Mouse (Mus musculus): ENCODE measurements around the gene Fchsd2. TPM values are rescaled to one million over a fixed set of nuclear protein-coding genes. Genes with fewer than 3 reads are reported as not detected.

Fchsd2 gene
- polyA plus RNA-seq, 1 experiment from 2014 or later, result 28.5 TPM

- ATAC-seq (ENCODE audit: insufficient read depth, low FRiP score, low TSS enrichment) (no peak), DNase-seq (ENCODE audit: low spot score) (no peak)
- no peak overlapping the region for H3K9ac ChIP-seq (ENCODE audit: low read length)
- H3K36me3 ChIP-seq (ENCODE audit: control insufficient read depth, insufficient read depth, low read length), result no peaks in the 10 kb centered on the region
- H3K9me3 ChIP-seq (ENCODE audit: control insufficient read depth, low read length), result no peaks in the 10 kb centered on the region
- H3K4me3 ChIP-seq (ENCODE audit: low read depth, low read length), result no peak overlapping the region
- no peak overlapping the region for H3K27ac ChIP-seq (ENCODE audit: low read depth, low read length)
- peaks cover 4% of the 10 kb centered on the region; the same call in 1 of the 2 replicates for H3K4me1 ChIP-seq (ENCODE audit: control insufficient read depth, insufficient read depth, low read length)
- 93% methylated on average over 1 of the region's 1 CpGs for WGBS
- H3K27me3 ChIP-seq (ENCODE audit: control insufficient read depth, insufficient read depth, low read length), result peaks cover 12% of the 10 kb centered on the region; the same call in 1 of the 2 replicates
- no peak overlapping the region for H3K4me2 ChIP-seq (ENCODE audit: low read depth)
Measured at GRCm38 (mm10) chr7:101319796-101320195, 227.1 kb downstream of the Fchsd2 start.

GRCm38 (mm10) chr7:101320399-101321217 lies 227.9 kb downstream of the Fchsd2 start:
- Histone ChIP-seq H3K27me3 (ENCODE audit: control insufficient read depth, insufficient read depth, low read length) (peaks cover 12% of the 10 kb centered on the region; the same call in 1 of the 2 replicates), H3K9me3 (ENCODE audit: control insufficient read depth, low read length) (no peaks in the 10 kb centered on the region), H3K4me1 (ENCODE audit: control insufficient read depth, insufficient read depth, low read length) (peaks cover 4% of the 10 kb centered on the region; the same call in 1 of the 2 replicates), H3K4me3 (ENCODE audit: low read depth, low read length) (peak overlapping the region; percentile 83), H3K27ac (ENCODE audit: low read depth, low read length) (no peak overlapping the region), H3K4me2 (ENCODE audit: low read depth) (peak overlapping the region; percentile 98), H3K36me3 (ENCODE audit: control insufficient read depth, insufficient read depth, low read length) (no peaks in the 10 kb centered on the region), H3K9ac (ENCODE audit: low read length) (peak overlapping the region; percentile 68)
- ATAC-seq (ENCODE audit: insufficient read depth, low FRiP score, low TSS enrichment) (peak; percentile 78), DNase-seq (ENCODE audit: low spot score) (peak; percentile 59)
- WGBS, result 7% methylated on average over 24 of the region's 37 CpGs

GRCm38 (mm10) chr7:101321218-101321827 lies 228.7 kb downstream of the Fchsd2 start:
- ATAC-seq (ENCODE audit: insufficient read depth, low FRiP score, low TSS enrichment) (peak; percentile 73), DNase-seq (ENCODE audit: low spot score) (peak; percentile 59)
- no peaks in the 10 kb centered on the region for H3K36me3 ChIP-seq (ENCODE audit: control insufficient read depth, insufficient read depth, low read length)
- H3K4me1 ChIP-seq (ENCODE audit: control insufficient read depth, insufficient read depth, low read length), result peaks cover 4% of the 10 kb centered on the region; the same call in 1 of the 2 replicates
- H3K4me2 ChIP-seq (ENCODE audit: low read depth), result peak overlapping the region; percentile 98
- no peak overlapping the region for H3K27ac ChIP-seq (ENCODE audit: low read depth, low read length)
- H3K4me3 ChIP-seq (ENCODE audit: low read depth, low read length), result peak overlapping the region; percentile 83
- H3K9me3 ChIP-seq (ENCODE audit: control insufficient read depth, low read length), result no peaks in the 10 kb centered on the region
- WGBS, result under 1% methylated on average over 43 of the region's 61 CpGs
- peak overlapping the region; percentile 68 for H3K9ac ChIP-seq (ENCODE audit: low read length)
- peaks cover 12% of the 10 kb centered on the region; the same call in 1 of the 2 replicates for H3K27me3 ChIP-seq (ENCODE audit: control insufficient read depth, insufficient read depth, low read length)

- DNase-seq (ENCODE audit: low spot score), result no peak
- WGBS, result 60% methylated on average over 3 of the region's 4 CpGs
- Histone ChIP-seq H3K4me3 (ENCODE audit: low read depth, low read length) (no peak overlapping the region), H3K9ac (ENCODE audit: low read length) (no peak overlapping the region), H3K4me1 (ENCODE audit: control insufficient read depth, insufficient read depth, low read length) (peaks cover 4% of the 10 kb centered on the region; the same call in 1 of the 2 replicates), H3K4me2 (ENCODE audit: low read depth) (no peak overlapping the region), H3K27me3 (ENCODE audit: control insufficient read depth, insufficient read depth, low read length) (peaks cover 12% of the 10 kb centered on the region; the same call in 1 of the 2 replicates), H3K27ac (ENCODE audit: low read depth, low read length) (no peak overlapping the region), H3K9me3 (ENCODE audit: control insufficient read depth, low read length) (no peaks in the 10 kb centered on the region), H3K36me3 (ENCODE audit: control insufficient read depth, insufficient read depth, low read length) (no peaks in the 10 kb centered on the region)
- no peak for ATAC-seq (ENCODE audit: insufficient read depth, low FRiP score, low TSS enrichment)
Measured at GRCm38 (mm10) chr7:101323141-101323594, 230.5 kb downstream of the Fchsd2 start.

GRCm38 (mm10) chr7:101324142-101324962 lies 231.7 kb downstream of the Fchsd2 start:
- Histone ChIP-seq H3K4me2 (ENCODE audit: low read depth) (no peak overlapping the region), H3K4me3 (ENCODE audit: low read depth, low read length) (no peak overlapping the region), H3K4me1 (ENCODE audit: control insufficient read depth, insufficient read depth, low read length) (peaks cover 4% of the 10 kb centered on the region; the same call in 1 of the 2 replicates), H3K27me3 (ENCODE audit: control insufficient read depth, insufficient read depth, low read length) (peaks cover 12% of the 10 kb centered on the region; the same call in 1 of the 2 replicates), H3K27ac (ENCODE audit: low read depth, low read length) (no peak overlapping the region), H3K9me3 (ENCODE audit: control insufficient read depth, low read length) (no peaks in the 10 kb centered on the region), H3K9ac (ENCODE audit: low read length) (no peak overlapping the region), H3K36me3 (ENCODE audit: control insufficient read depth, insufficient read depth, low read length) (no peaks in the 10 kb centered on the region)
- ATAC-seq (ENCODE audit: insufficient read depth, low FRiP score, low TSS enrichment) (no peak), DNase-seq (ENCODE audit: low spot score) (no peak)
- 66% methylated on average over 6 of the region's 6 CpGs for WGBS

- no peaks in the 10 kb centered on the region for H3K9me3 ChIP-seq (ENCODE audit: control insufficient read depth, low read length)
- peaks cover 7% of the 10 kb centered on the region; the same call in 1 of the 2 replicates for H3K27me3 ChIP-seq (ENCODE audit: control insufficient read depth, insufficient read depth, low read length)
- no peak overlapping the region for H3K27ac ChIP-seq (ENCODE audit: low read depth, low read length)
- no peak for ATAC-seq (ENCODE audit: insufficient read depth, low FRiP score, low TSS enrichment)
- H3K4me3 ChIP-seq (ENCODE audit: low read depth, low read length), result no peak overlapping the region
- no peak overlapping the region for H3K9ac ChIP-seq (ENCODE audit: low read length)
- no peaks in the 10 kb centered on the region; the same call in 1 of the 2 replicates for H3K4me1 ChIP-seq (ENCODE audit: control insufficient read depth, insufficient read depth, low read length)
- H3K36me3 ChIP-seq (ENCODE audit: control insufficient read depth, insufficient read depth, low read length), result no peaks in the 10 kb centered on the region
- no peak for DNase-seq (ENCODE audit: low spot score)
- WGBS, result 82% methylated on average over 5 of the region's 5 CpGs
- no peak overlapping the region for H3K4me2 ChIP-seq (ENCODE audit: low read depth)
Measured at GRCm38 (mm10) chr7:101326006-101326405, 233.3 kb downstream of the Fchsd2 start.

- Histone ChIP-seq H3K9ac (ENCODE audit: low read length) (no peak overlapping the region), H3K9me3 (ENCODE audit: control insufficient read depth, low read length) (no peaks in the 10 kb centered on the region), H3K36me3 (ENCODE audit: control insufficient read depth, insufficient read depth, low read length) (no peaks in the 10 kb centered on the region), H3K27ac (ENCODE audit: low read depth, low read length) (no peak overlapping the region), H3K4me2 (ENCODE audit: low read depth) (no peak overlapping the region), H3K4me1 (ENCODE audit: control insufficient read depth, insufficient read depth, low read length) (no peaks in the 10 kb centered on the region), H3K27me3 (ENCODE audit: control insufficient read depth, insufficient read depth, low read length) (0 out of 2 replicates have a peak, but pooled peaks cover 2% of the 10 kb centered on the region), H3K4me3 (ENCODE audit: low read depth, low read length) (no peak overlapping the region)
- ATAC-seq (ENCODE audit: insufficient read depth, low FRiP score, low TSS enrichment) (no peak), DNase-seq (ENCODE audit: low spot score) (no peak)
- 62% methylated on average over 5 of the region's 5 CpGs for WGBS
Measured at GRCm38 (mm10) chr7:101327263-101327662, 234.6 kb downstream of the Fchsd2 start.

GRCm38 (mm10) chr7:101327786-101328185 lies 235.1 kb downstream of the Fchsd2 start:
- WGBS, result 89% methylated on average over 2 of the region's 2 CpGs

More at GRCm38 (mm10) chr7:101327786-101328185, 235.1 kb downstream of the Fchsd2 start:
- Histone ChIP-seq H3K9me3 (ENCODE audit: control insufficient read depth, low read length) (no peaks in the 10 kb centered on the region), H3K27me3 (ENCODE audit: control insufficient read depth, insufficient read depth, low read length) (no peaks in the 10 kb centered on the region), H3K9ac (ENCODE audit: low read length) (no peak overlapping the region), H3K4me1 (ENCODE audit: control insufficient read depth, insufficient read depth, low read length) (no peaks in the 10 kb centered on the region), H3K4me3 (ENCODE audit: low read depth, low read length) (no peak overlapping the region), H3K36me3 (ENCODE audit: control insufficient read depth, insufficient read depth, low read length) (no peaks in the 10 kb centered on the region), H3K4me2 (ENCODE audit: low read depth) (no peak overlapping the region), H3K27ac (ENCODE audit: low read depth, low read length) (no peak overlapping the region)
- DNase-seq (ENCODE audit: low spot score) (no peak), ATAC-seq (ENCODE audit: insufficient read depth, low FRiP score, low TSS enrichment) (no peak)
